Mouse (Mus musculus) myocyte (in vitro differentiated cells): Measurements from ENCODE around the gene Nav3.

Experiments used
- CEBPB ChIP-seq: IDR thresholded peaks from 2 replicates; pipeline ENCODE4 v1.6.1; 2011; ENCODE audit warnings: mild to moderate bottlenecking, moderate library complexity; ENCODE audit not compliant: poor library complexity, insufficient read depth, severe bottlenecking
- E2F4 ChIP-seq: IDR thresholded peaks from one replicate; pipeline ENCODE4 v1.6.1; 2011; ENCODE audit warnings: mild to moderate bottlenecking, control low read depth, moderate library complexity; ENCODE audit not compliant: insufficient read depth
- MAX ChIP-seq: IDR thresholded peaks from one replicate; pipeline ENCODE4 v1.6.1; 2011; ENCODE audit warnings: low read depth, mild to moderate bottlenecking, control low read depth
- MYOD1 ChIP-seq, 3 experiments: IDR thresholded peaks; one replicate each; pipeline ENCODE4 v1.6.1; 2011; ENCODE audit warnings: control low read depth in 2 of 3, low read depth in 2 of 3, mild to moderate bottlenecking in 2 of 3, moderate library complexity in 1 of 3; ENCODE audit not compliant: insufficient read length in 2 of 3, control insufficient read depth in 1 of 3
- MYOG ChIP-seq, 3 experiments: IDR thresholded peaks; one replicate each; pipeline ENCODE4 v1.6.1; 2011; ENCODE audit warnings: control low read depth in 2 of 3, low read depth in 2 of 3, mild to moderate bottlenecking in 2 of 3; ENCODE audit not compliant: insufficient read length in 2 of 3, control insufficient read depth in 1 of 3, insufficient read depth in 1 of 3
- POLR2A ChIP-seq: IDR thresholded peaks from one replicate; pipeline ENCODE4 v1.6.1; 2011; ENCODE audit warnings: low read depth, mild to moderate bottlenecking, control low read depth, moderate library complexity; ENCODE audit not compliant: insufficient read length
- POLR2AphosphoS2 ChIP-seq: IDR thresholded peaks from one replicate; pipeline ENCODE4 v1.6.1; 2011; ENCODE audit warnings: low read depth, control low read depth; ENCODE audit not compliant: insufficient read length
- SRF ChIP-seq: IDR thresholded peaks from one replicate; pipeline ENCODE4 v1.6.1; 2011; ENCODE audit warnings: low read depth; ENCODE audit not compliant: control insufficient read depth, insufficient read length
- TCF12 ChIP-seq: IDR thresholded peaks from one replicate; pipeline ENCODE4 v1.6.1; 2011; ENCODE audit warnings: mild to moderate bottlenecking, control low read depth; ENCODE audit not compliant: poor library complexity, insufficient read depth, severe bottlenecking

- no peak for TF ChIP-seq POLR2A
- TF ChIP-seq MAX: no peak
- TF ChIP-seq POLR2AphosphoS2: no peak
- no peak for TF ChIP-seq TCF12
- TF ChIP-seq MYOG (IDR thresholded peaks at IDR 0.05; ENCODE audit: control insufficient read depth in 1 of 3, insufficient read depth in 1 of 3, insufficient read length in 2 of 3, low read depth in 2 of 3): no peak
- no peak for TF ChIP-seq MYOD1 (IDR thresholded peaks at IDR 0.05; ENCODE audit: control insufficient read depth in 1 of 3, insufficient read length in 2 of 3, low read depth in 2 of 3)
- TF ChIP-seq E2F4: no peak
- no peak for TF ChIP-seq SRF
- TF ChIP-seq CEBPB: no peak
Measured at GRCm38 (mm10) chr10:109928547-109929318, 527.3 kb downstream of the Nav3 start.
